Comparison of ENCODE assay signal across 8 mouse cellular contexts in genomic region chr4:139380207-139380748, GRCm38 (mm10). TPM values are rescaled to one million over a fixed set of nuclear protein-coding genes. Genes with fewer than 3 reads are reported as not detected.
DNase-seq lines count a peak whose midpoint lies in the region; ATAC-seq and TF ChIP-seq lines count a peak whose summit lies in the region.

No protein-coding gene starts in this region.

- H3K36me3 ChIP-seq in hindbrain, embryonic 13.5 days: peaks cover 28% of the 10 kb centered on the region

- no peak for TF ChIP-seq CTCF in Patski (IDR thresholded peaks at IDR 0.05)

- POLR2A ChIA-PET in Patski (lab: Charles Lee): no interaction called here

- 0% methylated on average over 50 of the region's 54 CpGs for WGBS in hindbrain, embryonic 13.5 days

- H3K4me2 ChIP-seq in hindbrain, embryonic 13.5 days: peak overlapping the region; percentile 96

- in situ Hi-C loops in Patski (cut with MboI; ENCODE audit: low pct_unique_long_range_greater_than_20kb): no loop called here

- no peaks in the 10 kb centered on the region for H3K9me3 ChIP-seq in hindbrain, embryonic 13.5 days

- peak; percentile 79 for ATAC-seq in Patski
- ATAC-seq in hindbrain, embryonic 13.5 days (ENCODE audit: low FRiP score): peak; percentile 96

- CTCF ChIA-PET in Patski (lab: Charles Lee): no interaction called here

- H3K27me3 ChIP-seq in Patski: no peaks in the 10 kb centered on the region
- H3K27me3 ChIP-seq in hindbrain, embryonic 13.5 days: no peaks in the 10 kb centered on the region

- DNase-seq in Patski (ENCODE audit: low read depth, low spot score): peak; percentile 97
- DNase-seq in cerebellum, postnatal 14 days: peak; percentile 100
- peak; percentile 99 for DNase-seq in frontal cortex, postnatal 14 days (ENCODE audit: low spot score in 2 of 2)
- DNase-seq in layer of hippocampus, postnatal 25 days (ENCODE audit: extremely low spot score in 1 of 2, low spot score in 1 of 2): peak; percentile 99 to 100
- peak; percentile 100 for DNase-seq in lung, postnatal 25 days (ENCODE audit: low spot score)
- peak; percentile 100 for DNase-seq in retina, embryonic 14.5 days (ENCODE audit: low spot score)
- peak; percentile 100 for DNase-seq in thymus, postnatal 4 days

- H3K4me1 ChIP-seq in hindbrain, embryonic 13.5 days (replicated peaks): peaks cover 32% of the 10 kb centered on the region

- H3K27ac ChIP-seq in hindbrain, embryonic 13.5 days: peak overlapping the region; percentile 90

- peak overlapping the region; percentile 88 for H3K4me3 ChIP-seq in hindbrain, embryonic 13.5 days

- peak overlapping the region; percentile 89 for H3K9ac ChIP-seq in hindbrain, embryonic 13.5 days

RNA-seq across cellular contexts. Expression of gene Ubr4, which starts 27.9 kb away (rescaled TPM):
- polyA plus RNA-seq in Patski (2021): 100 TPM
- 73.7 and 76.4 TPM in 2 replicates for polyA plus RNA-seq in hindbrain, embryonic 13.5 days (2015; fragmentation: Nextera tagmentation; extraction: Ambion mirVana)
- total RNA-seq in layer of hippocampus, postnatal 25 days (2021): 100 to 1,000 TPM; 132 to 174 TPM

RNA-seq across cellular contexts. Expression of gene Emc1, which starts 27.9 kb away (rescaled TPM):
- 16.3 TPM for polyA plus RNA-seq in Patski (2021)
- polyA plus RNA-seq in hindbrain, embryonic 13.5 days (2015; fragmentation: Nextera tagmentation; extraction: Ambion mirVana): 36.2 and 42.2 TPM in 2 replicates
- 10 to 100 TPM; 83.0 to 86.7 TPM for total RNA-seq in layer of hippocampus, postnatal 25 days (2021)

RNA-seq across cellular contexts. Expression of gene Mrto4, which starts 27.9 kb away (rescaled TPM):
- 19.6 TPM for polyA plus RNA-seq in Patski (2021)
- 88.1 and 97.5 TPM in 2 replicates for polyA plus RNA-seq in hindbrain, embryonic 13.5 days (2015; fragmentation: Nextera tagmentation; extraction: Ambion mirVana)
- 10 to 100 TPM; 45.5 to 50.6 TPM for total RNA-seq in layer of hippocampus, postnatal 25 days (2021)

Comparison
In these comparisons a context has a peak if more than half of its experiments do, and no peak if none do; other contexts are left out.
1. Peak in every context shown above with its lines: DNase-seq, ATAC-seq, H3K4me3 ChIP-seq and H3K27ac ChIP-seq.